Mouse (Mus musculus) limb, embryonic 14.5 days (tissue): ENCODE results near the gene Mkln1. TPM values are rescaled to one million over a fixed set of nuclear protein-coding genes. Genes with fewer than 3 reads are reported as not detected.

Experiments used
- ATAC-seq: fragments of 200-750 bp; cut with Nextera tagmentation; 2 replicates; pipeline ENCODE4 v1.8.0; 2017; ENCODE audit warnings: low read depth, moderate number of reproducible peaks, moderate TSS enrichment; ENCODE audit not compliant: low FRiP score
- DNase-seq: peaks from one replicate; pipeline ENCODE4 v3.0.0-alpha.2; 2015; ENCODE audit warnings: low spot score
- H3K27ac ChIP-seq: fragments of 300-500 bp; sonication (generic); replicated peaks from 2 replicates; pipeline ENCODE4 v1.5.1; 2014; ENCODE audit warnings: low read depth, mild to moderate bottlenecking, low read length, moderate library complexity, mixed read lengths
- H3K27me3 ChIP-seq: fragments of 300-500 bp; sonication (generic); 2 replicates; pipeline ENCODE4 v1.6.1; 2014; ENCODE audit warnings: low read length, mixed read lengths; ENCODE audit not compliant: control insufficient read depth, insufficient read depth
- H3K36me3 ChIP-seq: fragments of 300-500 bp; sonication (generic); 2 replicates; pipeline ENCODE4 v1.6.1; 2014; ENCODE audit warnings: mild to moderate bottlenecking, low read length, moderate library complexity, mixed read lengths; ENCODE audit not compliant: control insufficient read depth, insufficient read depth
- H3K4me1 ChIP-seq: fragments of 300-500 bp; sonication (generic); 2 replicates; pipeline ENCODE4 v1.6.1; 2014; ENCODE audit warnings: antibody characterized with exemption, low read length, mixed read lengths; ENCODE audit not compliant: control insufficient read depth, insufficient read depth
- H3K4me2 ChIP-seq: fragments of 300-500 bp; sonication (generic); replicated peaks from 2 replicates; pipeline ENCODE4 v1.6.1; 2014; ENCODE audit warnings: low read depth, mild to moderate bottlenecking, low read length, moderate library complexity; ENCODE audit not compliant: severe bottlenecking
- H3K4me3 ChIP-seq: fragments of 300-500 bp; sonication (generic); replicated peaks from 2 replicates; pipeline ENCODE4 v1.5.1; 2014; ENCODE audit warnings: low read length
- H3K9ac ChIP-seq: fragments of 300-500 bp; sonication (generic); 2 replicates; pipeline ENCODE4 v1.6.1; 2014; ENCODE audit warnings: mild to moderate bottlenecking, low read depth, low read length, moderate library complexity; ENCODE audit not compliant: severe bottlenecking
- H3K9me3 ChIP-seq: fragments of 300-500 bp; sonication (generic); 2 replicates; pipeline ENCODE4 v1.6.1; 2016; ENCODE audit warnings: low read length; ENCODE audit not compliant: control insufficient read depth
- POLR2A ChIP-seq: fragments of 200-500 bp; IDR thresholded peaks from 2 replicates; pipeline ENCODE4 v1.8.0; 2012; ENCODE audit warnings: inconsistent platforms, mild to moderate bottlenecking, moderate library complexity, borderline replicate concordance; ENCODE audit not compliant: insufficient read depth, insufficient read length; ENCODE audit errors: extremely low read depth
- WGBS: fragments of 180-500 bp; shearing (Covaris S2); extraction: QIAGEN DNeasy Blood & Tissue Kit; methylation state at CpG from one replicate; pipeline ENCODE4 v1.1.7; 2014; 5-methylcytosine and 5-hydroxymethylcytosine counted together
- polyA plus RNA-seq, 2 experiments: library from polyadenylated mRNA; depleted of rRNA in 1 of 2; stranded (reverse) in 1 of 2; unstranded in 1 of 2; fragments of >200 nt; fragmentation: Nextera tagmentation in 1 of 2; extraction: Ambion mirVana in 1 of 2; gene quantifications; 2 replicates each; pipeline versions ENCODE4 v1.2.1 to v1.2.3; 2012 to 2014

The Mkln1 gene
- polyA plus RNA-seq, 2 experiments = 63.2 to 155 TPM

DNA sequence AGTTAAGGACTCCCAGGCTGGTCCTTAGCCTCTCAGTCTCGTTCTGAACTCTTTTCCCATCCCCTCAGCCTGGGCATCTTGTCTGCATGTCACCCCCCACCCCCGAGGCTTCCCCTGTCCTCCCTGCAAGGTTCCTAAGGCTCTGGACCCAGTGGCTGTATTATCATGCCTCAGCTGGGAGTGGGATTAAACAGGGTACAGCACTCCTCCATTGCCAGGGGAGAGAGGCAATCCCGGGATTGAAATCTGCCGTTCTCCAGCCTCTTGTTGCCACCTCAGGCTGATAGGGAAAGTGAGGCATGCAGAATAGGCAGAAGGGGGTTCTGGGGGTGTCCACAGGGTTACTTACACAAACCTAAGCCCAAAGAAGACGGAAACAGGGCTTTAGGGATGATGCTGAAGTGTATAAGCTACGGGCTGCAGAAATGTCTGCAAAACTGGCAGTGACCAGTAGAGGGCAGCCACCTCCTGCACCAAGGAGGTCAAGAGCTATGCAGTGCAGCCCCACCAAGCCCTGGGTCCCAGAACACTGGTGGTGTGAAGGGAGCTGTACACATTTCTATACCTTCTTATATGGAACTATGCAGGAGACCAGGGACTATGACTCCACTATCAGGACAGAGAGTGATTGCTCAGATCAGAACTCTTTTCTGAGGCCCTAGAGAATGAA, 126.8 kb downstream of the Mkln1 start:
- Histone ChIP-seq H3K27me3 (no peaks in the 10 kb centered on the region), H3K9me3 (no peaks in the 10 kb centered on the region), H3K36me3 (no peaks in the 10 kb centered on the region), H3K4me3 (no peak overlapping the region), H3K9ac (no peak overlapping the region), H3K4me1 (no peaks in the 10 kb centered on the region; the same call in 1 of the 2 replicates), H3K27ac (no peak overlapping the region), H3K4me2 (no peak overlapping the region)
- TF ChIP-seq POLR2A = no peak
- DNase-seq (peak; percentile 75), ATAC-seq (peak; percentile 65; the same call in 1 of the 2 replicates)
- WGBS = 63% methylated on average over 6 of the region's 6 CpGs

DNA sequence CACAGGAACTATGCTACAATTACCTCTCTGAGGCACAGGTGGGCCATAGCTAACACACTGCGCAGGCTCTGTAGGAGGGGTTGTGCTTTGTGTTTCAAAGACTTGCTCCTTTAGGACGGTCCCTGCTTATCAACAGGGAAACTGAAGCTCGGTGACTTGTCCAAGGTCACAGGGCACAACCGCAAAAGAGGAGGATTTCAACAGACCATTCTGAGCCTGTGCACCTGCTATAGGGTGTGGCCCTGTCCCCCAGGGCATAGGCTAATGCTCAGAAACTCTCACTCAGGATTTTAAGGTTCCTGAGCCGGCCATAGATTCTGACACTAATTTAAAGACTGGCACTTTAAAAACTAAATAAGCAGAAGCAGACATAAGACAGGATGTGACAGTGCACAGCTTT, 128.4 kb downstream of the Mkln1 start:
- Histone ChIP-seq H3K27ac (no peak overlapping the region), H3K27me3 (no peaks in the 10 kb centered on the region), H3K36me3 (no peaks in the 10 kb centered on the region), H3K9me3 (no peaks in the 10 kb centered on the region), H3K4me2 (no peak overlapping the region), H3K4me3 (no peak overlapping the region), H3K9ac (no peak overlapping the region), H3K4me1 (no peaks in the 10 kb centered on the region)
- no peak for DNase-seq
- WGBS = 82% methylated on average over 5 of the region's 5 CpGs
- no peak for ATAC-seq
- TF ChIP-seq POLR2A = no peak

DNA sequence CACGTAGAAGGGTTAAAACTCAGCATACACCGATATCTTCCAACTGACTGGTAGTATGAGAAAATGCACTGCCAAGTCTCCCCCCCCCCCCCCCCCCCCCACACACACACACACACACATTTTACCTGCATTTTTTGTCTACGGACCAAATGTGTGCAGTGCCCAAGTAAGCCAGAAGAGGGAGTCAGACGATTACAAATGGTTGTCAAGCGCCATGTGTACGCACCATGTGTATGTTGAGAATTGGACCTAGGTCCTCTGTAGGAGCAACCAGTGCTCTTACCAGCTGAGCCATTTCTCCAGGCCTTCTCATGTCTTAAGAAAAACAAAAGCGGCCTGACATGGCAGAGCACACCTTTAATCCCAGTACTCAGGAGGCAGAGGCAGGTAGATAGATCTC, 129.4 kb downstream of the Mkln1 start:
- DNase-seq (peak; percentile 47), ATAC-seq (no peak)
- no peak overlapping the region for H3K27ac ChIP-seq
- no peak for TF ChIP-seq POLR2A
- H3K4me1 ChIP-seq = no peaks in the 10 kb centered on the region
- no peaks in the 10 kb centered on the region for H3K27me3 ChIP-seq
- WGBS = 60% methylated on average over 7 of the region's 7 CpGs
- no peaks in the 10 kb centered on the region for H3K9me3 ChIP-seq
- no peaks in the 10 kb centered on the region for H3K36me3 ChIP-seq
- H3K4me2 ChIP-seq = no peak overlapping the region
- H3K9ac ChIP-seq = no peak overlapping the region
- no peak overlapping the region for H3K4me3 ChIP-seq

DNA sequence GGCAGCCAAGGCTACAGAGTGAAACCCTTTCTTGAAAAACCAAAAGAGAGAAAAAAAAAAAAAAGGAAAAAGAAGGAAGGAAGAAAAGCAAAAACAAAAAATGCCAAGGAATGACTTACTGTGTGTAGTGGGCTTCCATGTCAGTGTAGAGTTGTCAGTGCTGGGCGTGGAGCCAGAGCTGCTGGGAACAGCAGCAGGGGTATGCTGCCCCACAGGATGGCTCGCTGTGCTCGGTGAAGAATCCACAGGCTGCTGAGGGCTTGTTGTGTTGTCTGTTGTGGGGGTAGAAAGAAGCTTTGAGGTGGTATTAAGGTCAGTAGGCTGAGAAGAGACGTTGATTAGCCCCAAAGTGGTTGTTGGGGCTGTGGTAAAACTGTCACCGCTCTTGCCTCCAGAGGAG, 129.8 kb downstream of the Mkln1 start:
- no peak for ATAC-seq
- Histone ChIP-seq H3K27ac (no peak overlapping the region), H3K9ac (no peak overlapping the region), H3K4me2 (no peak overlapping the region), H3K9me3 (no peaks in the 10 kb centered on the region), H3K4me1 (no peaks in the 10 kb centered on the region), H3K27me3 (no peaks in the 10 kb centered on the region), H3K4me3 (no peak overlapping the region), H3K36me3 (no peaks in the 10 kb centered on the region)
- no peak for DNase-seq
- no peak for TF ChIP-seq POLR2A
- WGBS = 75% methylated on average over 5 of the region's 5 CpGs

DNA sequence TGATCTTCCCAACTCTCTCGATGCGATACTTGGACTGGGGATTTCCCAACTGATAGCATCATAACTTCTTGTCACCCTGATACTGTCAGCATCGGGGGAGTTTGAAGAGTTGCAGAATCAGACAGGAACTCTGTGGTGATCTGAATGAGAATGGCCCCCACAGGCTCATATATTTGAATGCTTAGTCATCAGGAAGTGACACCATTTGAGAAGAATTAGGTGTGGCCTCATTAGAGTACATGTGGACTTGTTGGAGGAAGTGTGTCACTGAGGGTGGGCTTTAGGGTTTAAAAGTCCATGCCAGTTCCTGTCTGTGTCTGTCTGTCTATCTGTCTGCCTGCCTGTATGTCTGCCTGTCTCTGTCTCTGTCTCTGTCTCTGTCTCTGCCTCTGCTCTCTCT, 133.3 kb downstream of the Mkln1 start:
- Histone ChIP-seq H3K9me3 (no peaks in the 10 kb centered on the region), H3K4me3 (no peak overlapping the region), H3K4me2 (no peak overlapping the region), H3K9ac (no peak overlapping the region), H3K27me3 (no peaks in the 10 kb centered on the region), H3K27ac (no peak overlapping the region), H3K4me1 (no peaks in the 10 kb centered on the region), H3K36me3 (no peaks in the 10 kb centered on the region)
- DNase-seq (no peak), ATAC-seq (no peak)
- no peak for TF ChIP-seq POLR2A
- 89% methylated on average over 3 of the region's 3 CpGs for WGBS
